Mouse (Mus musculus) stomach, embryonic 14.5 days (tissue): ENCODE data around the gene Sap30l. TPM values are rescaled to one million over a fixed set of nuclear protein-coding genes. Genes with fewer than 3 reads are reported as not detected.
"Not testable (repeated sequence)": the region's sequence is repeated elsewhere in the genome, so short reads cannot be mapped to it uniquely, and the experiment has no call there.

ENCODE experiments used
- ATAC-seq: fragments of 200-750 bp; cut with Nextera tagmentation; 2 replicates; pipeline ENCODE4 v1.8.0; 2017; ENCODE audit warnings: low read depth, moderate TSS enrichment; ENCODE audit not compliant: insufficient number of reproducible peaks, insufficient read depth, low FRiP score
- H3K27ac ChIP-seq: fragments of 300-500 bp; sonication (generic); 2 replicates; pipeline ENCODE4 v1.5.1; 2014; ENCODE audit warnings: mild to moderate bottlenecking, low read length, moderate library complexity, mixed read lengths
- H3K27me3 ChIP-seq: fragments of 300-500 bp; sonication (generic); 2 replicates; pipeline ENCODE4 v1.6.1; 2014; ENCODE audit warnings: low read length, control low read depth, mixed read lengths; ENCODE audit not compliant: control insufficient read depth, insufficient read depth
- H3K36me3 ChIP-seq: fragments of 300-500 bp; sonication (generic); 2 replicates; pipeline ENCODE4 v1.6.1; 2014; ENCODE audit warnings: mild to moderate bottlenecking, control low read depth, low read length, moderate library complexity, mixed read lengths; ENCODE audit not compliant: control insufficient read depth, insufficient read depth
- H3K4me1 ChIP-seq: fragments of 300-500 bp; sonication (generic); 2 replicates; pipeline ENCODE4 v1.6.1; 2014; ENCODE audit warnings: low read length, control low read depth, mixed read lengths; ENCODE audit not compliant: control insufficient read depth, insufficient read depth
- H3K4me2 ChIP-seq: fragments of 300-500 bp; sonication (generic); replicated peaks from 2 replicates; pipeline ENCODE4 v1.6.1; 2014; ENCODE audit warnings: low read depth, low read length, control low read depth
- H3K4me3 ChIP-seq: fragments of 300-500 bp; sonication (generic); 2 replicates; pipeline ENCODE4 v1.5.1; 2014; ENCODE audit warnings: low read depth, low read length, control low read depth
- H3K9ac ChIP-seq: fragments of 300-500 bp; sonication (generic); replicated peaks from 2 replicates; pipeline ENCODE4 v1.6.1; 2014; ENCODE audit warnings: low read depth, mild to moderate bottlenecking, control low read depth, low read length, moderate library complexity, mixed read lengths
- H3K9me3 ChIP-seq: fragments of 300-500 bp; sonication (generic); 2 replicates; pipeline ENCODE4 v1.6.1; 2016; ENCODE audit warnings: low read depth, low read length, control low read depth; ENCODE audit not compliant: control insufficient read depth
- WGBS: fragments of 180-500 bp; shearing (Covaris S2); extraction: QIAGEN DNeasy Blood & Tissue Kit; methylation state at CpG from one replicate; pipeline ENCODE4 v1.1.7; 2014; 5-methylcytosine and 5-hydroxymethylcytosine counted together
- polyA plus RNA-seq: library from polyadenylated mRNA; unstranded; fragments of >200 nt; fragmentation: Nextera tagmentation; extraction: Ambion mirVana; gene quantifications from 2 replicates; pipeline ENCODE4 v1.2.1, GENCODE M21; 2014

The Sap30l gene
- polyA plus RNA-seq, 1 experiment from 2014 or later: 8.4 TPM

DNA sequence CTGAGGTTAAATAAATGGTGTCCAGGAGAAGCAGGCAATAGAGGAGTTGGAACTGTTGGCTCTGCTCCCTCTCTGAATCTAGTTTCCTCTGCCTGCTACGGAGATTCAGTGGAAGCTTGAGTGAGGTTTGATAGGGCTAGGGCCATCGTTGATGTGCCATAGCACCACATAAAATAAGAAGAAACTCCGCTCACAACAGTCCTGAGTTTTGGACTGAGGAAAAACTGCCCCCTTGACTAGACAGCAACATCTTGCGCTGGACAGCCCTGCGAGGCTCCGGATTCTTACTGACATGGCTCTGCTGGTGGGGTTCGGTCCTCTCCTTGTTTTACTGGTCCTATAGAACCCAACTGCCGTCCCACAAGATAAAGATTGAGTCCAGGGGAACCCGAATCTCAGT, 35.0 kb downstream of the Sap30l start:
- Histone ChIP-seq H3K27ac (no peak overlapping the region), H3K9ac (no peak overlapping the region), H3K9me3 (no peaks in the 10 kb centered on the region), H3K4me1 (peaks cover 7% of the 10 kb centered on the region; the same call in 1 of the 2 replicates), H3K4me3 (no peak overlapping the region), H3K36me3 (no peaks in the 10 kb centered on the region), H3K4me2 (no peak overlapping the region; the same call in 1 of the 2 replicates), H3K27me3 (peaks cover 63% of the 10 kb centered on the region)
- no peak for ATAC-seq
- 21% methylated on average over 9 of the region's 9 CpGs for WGBS

DNA sequence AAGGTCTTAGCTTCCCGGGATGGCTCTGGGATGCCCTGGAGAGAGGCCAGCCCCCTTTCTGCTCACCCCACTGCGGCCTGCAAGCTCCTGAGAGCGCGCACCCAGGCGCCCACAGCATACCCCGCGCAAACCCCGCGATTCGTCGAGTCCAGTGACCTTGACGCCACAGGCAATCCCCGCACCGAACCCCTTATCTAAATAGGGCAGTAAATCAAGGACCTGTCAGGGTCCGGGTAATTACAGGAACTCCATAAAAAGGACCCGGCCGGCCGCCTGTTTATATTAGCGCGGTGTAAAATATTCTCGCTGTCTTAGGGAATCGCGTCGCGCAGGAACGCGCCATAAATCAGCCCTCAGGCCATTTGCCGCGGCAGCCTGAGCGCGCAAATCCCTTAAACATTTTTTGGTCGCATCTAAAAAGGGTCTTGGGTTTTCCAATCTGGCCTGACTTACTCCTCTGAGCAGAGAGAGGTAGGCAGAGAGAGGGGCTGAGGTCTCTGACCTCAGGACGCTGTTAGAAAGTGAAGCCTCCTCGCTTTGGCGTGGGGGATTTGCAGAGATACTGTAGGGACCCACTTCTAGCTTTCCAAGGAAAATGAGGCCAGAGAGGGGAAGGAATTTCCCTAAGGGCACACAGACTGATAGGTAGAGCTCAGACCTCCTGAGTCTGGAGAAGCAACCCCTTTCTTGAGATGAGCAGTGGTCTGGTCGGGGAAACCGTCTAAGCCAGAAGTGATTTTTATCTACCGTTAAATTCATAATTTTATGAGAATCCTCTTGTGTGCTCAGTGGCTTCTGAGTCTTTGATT, 35.6 kb downstream of the Sap30l start:
- no peaks in the 10 kb centered on the region for H3K9me3 ChIP-seq
- H3K27me3 ChIP-seq: peaks cover 59% of the 10 kb centered on the region
- 2% methylated on average over 38 of the region's 38 CpGs for WGBS
- no peak for ATAC-seq
- peaks cover 7% of the 10 kb centered on the region; the same call in 1 of the 2 replicates for H3K4me1 ChIP-seq
- 0 out of 2 replicates have a peak overlapping the region, but pooled peaks have one; percentile 7 for H3K4me3 ChIP-seq
- peak overlapping the region; percentile 25 for H3K4me2 ChIP-seq
- no peak overlapping the region for H3K27ac ChIP-seq
- no peak overlapping the region for H3K9ac ChIP-seq
- no peaks in the 10 kb centered on the region for H3K36me3 ChIP-seq

DNA sequence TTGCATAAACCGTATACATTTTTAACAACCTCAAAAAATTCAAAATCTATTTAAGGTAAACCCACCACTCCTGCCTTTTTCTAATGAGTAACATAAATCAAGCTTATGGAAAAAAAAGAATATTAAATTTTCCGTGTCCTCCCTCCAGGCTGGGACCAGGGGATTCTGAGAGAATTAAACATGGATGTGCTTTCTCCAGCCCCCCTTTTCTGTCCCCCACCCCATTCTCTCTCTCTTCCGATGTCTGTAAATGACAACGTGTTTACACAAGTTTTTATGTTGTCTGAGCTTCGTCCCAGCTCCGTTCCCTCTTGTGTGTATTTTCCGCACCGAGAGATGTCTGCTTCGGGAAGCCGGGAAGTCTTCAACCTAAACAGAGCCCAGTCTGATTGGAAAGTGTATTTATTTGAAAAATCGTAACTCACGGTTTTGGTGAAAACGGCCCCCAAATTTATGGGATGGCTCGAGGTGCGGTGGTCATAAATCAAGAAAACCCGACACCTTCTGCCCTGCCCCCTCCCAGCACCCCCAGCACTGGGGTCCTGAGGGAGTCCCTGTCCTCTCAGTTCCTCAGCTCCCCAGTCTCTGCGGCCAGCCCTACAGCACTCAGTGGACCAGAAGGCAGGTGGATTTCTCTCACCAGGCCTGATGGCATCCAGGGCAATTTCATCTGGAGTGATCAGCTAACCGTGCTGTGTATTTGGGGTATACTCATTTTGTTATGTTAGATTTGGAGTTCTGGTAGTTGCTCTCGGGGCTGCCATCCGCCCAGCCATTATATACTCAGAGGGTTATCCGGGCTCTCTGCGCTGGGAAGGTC, 36.6 kb downstream of the Sap30l start:
- Histone ChIP-seq H3K4me3 (no peak overlapping the region), H3K9me3 (no peaks in the 10 kb centered on the region), H3K36me3 (no peaks in the 10 kb centered on the region), H3K27me3 (peaks cover 51% of the 10 kb centered on the region), H3K27ac (no peak overlapping the region), H3K4me2 (no peak overlapping the region), H3K4me1 (peaks cover 7% of the 10 kb centered on the region; the same call in 1 of the 2 replicates), H3K9ac (no peak overlapping the region)
- ATAC-seq: no peak
- WGBS: 8% methylated on average over 22 of the region's 22 CpGs

DNA sequence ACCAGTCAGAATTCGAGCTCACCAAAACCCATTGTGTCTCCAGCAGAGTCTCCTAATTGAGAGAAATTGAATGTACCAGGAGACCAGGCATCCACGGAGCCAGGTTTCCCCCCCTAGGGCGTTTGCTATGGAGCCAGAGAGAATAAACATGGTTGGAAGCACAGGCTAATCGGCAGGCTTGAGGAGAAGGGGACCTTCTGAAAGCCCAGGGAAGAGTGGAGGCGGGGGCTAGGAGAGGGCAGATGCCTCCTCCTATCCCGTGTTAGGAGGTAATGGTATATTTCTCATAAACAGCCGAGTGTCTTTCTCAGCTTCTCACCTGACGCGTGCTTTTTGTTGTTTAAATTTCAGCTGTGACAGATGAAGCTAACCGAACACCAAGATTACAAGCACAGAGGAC, 39.5 kb downstream of the Sap30l start:
- Histone ChIP-seq H3K9me3 (no peaks in the 10 kb centered on the region), H3K4me2 (no peak overlapping the region), H3K4me3 (no peak overlapping the region), H3K36me3 (no peaks in the 10 kb centered on the region), H3K4me1 (peaks cover 7% of the 10 kb centered on the region; the same call in 1 of the 2 replicates), H3K27ac (no peak overlapping the region), H3K27me3 (peaks cover 23% of the 10 kb centered on the region; the same call in 1 of the 2 replicates), H3K9ac (no peak overlapping the region)
- ATAC-seq: no peak
- WGBS: 16% methylated on average over 10 of the region's 10 CpGs

DNA sequence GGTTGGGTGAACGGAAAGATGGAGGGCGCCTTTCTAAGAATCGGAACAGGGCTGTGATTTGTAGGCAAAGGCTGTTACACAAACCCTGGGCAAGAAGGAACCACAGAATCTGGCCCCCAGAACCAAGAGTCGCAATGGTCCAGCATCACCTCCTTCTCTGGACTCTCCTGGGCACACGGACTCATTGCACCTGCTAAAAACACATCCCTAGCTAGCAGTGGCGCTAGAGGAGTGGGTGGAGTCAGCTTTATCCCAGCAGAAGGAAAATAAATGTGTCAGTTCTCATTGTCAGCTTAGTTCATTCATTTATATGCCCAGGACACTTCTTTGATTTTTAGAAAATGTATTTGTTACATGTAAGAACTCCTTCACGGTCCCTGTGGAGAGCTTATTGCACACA, 40.0 kb downstream of the Sap30l start:
- H3K27me3 ChIP-seq: peaks cover 19% of the 10 kb centered on the region; the same call in 1 of the 2 replicates
- 31% methylated on average over 7 of the region's 7 CpGs for WGBS
- H3K4me1 ChIP-seq: peaks cover 7% of the 10 kb centered on the region; the same call in 1 of the 2 replicates
- no peaks in the 10 kb centered on the region for H3K36me3 ChIP-seq
- no peak overlapping the region for H3K27ac ChIP-seq
- no peak overlapping the region for H3K4me3 ChIP-seq
- no peak overlapping the region for H3K4me2 ChIP-seq
- H3K9ac ChIP-seq: no peak overlapping the region
- ATAC-seq: no peak
- no peaks in the 10 kb centered on the region for H3K9me3 ChIP-seq

DNA sequence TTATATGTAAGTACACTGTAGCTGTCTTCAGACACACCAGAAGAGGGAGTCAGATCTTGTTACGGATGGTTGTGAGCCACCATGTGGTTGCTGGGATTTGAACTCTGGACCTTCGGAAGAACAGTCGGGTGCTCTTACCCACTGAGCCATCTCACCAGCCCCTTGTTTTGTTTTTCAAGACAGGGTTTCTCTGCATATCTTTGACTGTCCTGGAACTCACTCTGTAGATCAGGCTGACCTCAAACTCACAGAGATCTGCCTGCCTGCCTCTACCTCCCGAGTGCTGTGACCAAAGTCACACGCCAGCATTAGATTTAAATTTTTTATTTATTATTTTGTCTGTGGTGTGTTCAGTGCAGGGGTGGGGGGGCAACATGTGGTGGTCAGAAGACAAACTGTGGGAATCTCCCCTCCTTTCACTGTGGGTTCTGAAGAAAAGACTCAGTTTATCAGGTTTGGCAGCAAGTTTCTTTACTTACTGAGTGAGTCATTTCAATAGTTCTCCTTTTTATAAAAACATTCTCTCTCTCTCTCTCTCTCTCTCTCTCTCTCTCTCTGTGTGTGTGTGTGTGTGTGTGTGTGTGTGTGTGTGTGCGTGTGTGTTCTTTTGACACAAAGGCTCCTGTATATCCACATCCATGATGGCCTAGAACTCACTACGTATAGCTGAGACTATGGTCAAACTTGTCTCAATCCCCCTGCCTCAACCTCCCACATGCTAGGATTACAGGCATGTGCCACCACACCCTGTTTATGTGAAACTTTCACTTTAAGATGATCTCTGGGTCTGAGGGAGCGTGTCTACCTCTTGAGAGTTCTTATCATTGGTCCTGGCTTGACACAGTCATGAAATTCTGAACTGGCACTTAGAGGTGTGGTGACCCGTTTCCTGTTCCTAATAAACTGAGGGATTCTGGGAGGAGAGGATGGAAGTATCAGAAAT, 45.3 kb downstream of the Sap30l start:
- not testable (repeated sequence) for H3K9ac ChIP-seq, H3K27me3 ChIP-seq, ATAC-seq, H3K27ac ChIP-seq, H3K4me1 ChIP-seq, H3K4me2 ChIP-seq, H3K9me3 ChIP-seq, H3K36me3 ChIP-seq, H3K4me3 ChIP-seq
- 77% methylated on average over 8 of the region's 9 CpGs for WGBS

DNA sequence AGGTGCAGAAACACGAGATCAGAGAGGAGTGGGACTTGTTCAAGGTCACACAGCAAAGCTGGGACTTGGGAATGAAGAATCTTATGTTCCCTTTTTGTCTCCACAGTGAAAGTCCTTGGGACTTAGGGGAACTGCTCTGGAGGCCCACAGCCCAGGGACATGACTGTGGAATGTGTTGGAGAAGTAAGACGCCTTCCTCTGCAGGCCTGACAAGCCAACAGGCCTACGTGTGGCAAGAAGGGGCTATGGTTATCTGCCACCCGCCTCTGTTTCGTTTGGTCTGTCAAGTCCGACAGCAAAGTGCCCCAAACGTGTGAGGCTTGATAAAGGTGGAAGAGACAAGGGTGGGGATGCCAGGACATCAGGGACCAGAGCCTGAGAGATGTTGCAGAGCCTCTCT, 46.0 kb downstream of the Sap30l start:
- H3K4me1 ChIP-seq: no peaks in the 10 kb centered on the region

DNA sequence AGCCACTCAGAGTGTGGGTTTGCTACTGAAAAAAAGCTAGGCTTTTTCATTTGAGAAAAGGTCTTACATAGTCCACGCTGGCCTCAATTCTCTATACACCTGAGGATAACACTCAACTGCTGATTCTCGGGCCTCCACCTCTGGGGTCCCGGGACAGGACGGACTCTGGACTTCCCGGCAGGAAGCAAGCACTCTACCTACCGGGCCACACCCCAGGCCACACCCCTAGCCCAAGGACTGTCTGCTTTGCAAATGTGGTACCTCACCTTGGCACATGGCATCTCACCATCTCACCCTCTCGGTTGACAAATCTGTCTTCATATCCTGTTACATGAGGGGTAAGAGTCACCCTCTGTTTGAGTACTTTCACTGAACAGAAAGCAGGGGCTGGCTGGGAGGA, 48.9 kb downstream of the Sap30l start:
- no peak overlapping the region for H3K4me2 ChIP-seq
- no peak overlapping the region for H3K4me3 ChIP-seq
- no peaks in the 10 kb centered on the region for H3K36me3 ChIP-seq
- WGBS: 57% methylated on average over 7 of the region's 7 CpGs
- H3K9me3 ChIP-seq: no peaks in the 10 kb centered on the region
- no peaks in the 10 kb centered on the region; the same call in 1 of the 2 replicates for H3K27me3 ChIP-seq
- no peak overlapping the region for H3K27ac ChIP-seq
- no peaks in the 10 kb centered on the region for H3K4me1 ChIP-seq
- no peak for ATAC-seq
- no peak overlapping the region for H3K9ac ChIP-seq

More for the DNA sequence above, 46.0 kb downstream of the Sap30l start:
- ATAC-seq: no peak
- 58% methylated on average over 7 of the region's 7 CpGs for WGBS
- Histone ChIP-seq H3K4me3 (no peak overlapping the region), H3K4me2 (no peak overlapping the region), H3K27ac (no peak overlapping the region), H3K36me3 (no peaks in the 10 kb centered on the region), H3K9ac (no peak overlapping the region), H3K9me3 (no peaks in the 10 kb centered on the region), H3K27me3 (no peaks in the 10 kb centered on the region; the same call in 1 of the 2 replicates)
